Mouse (Mus musculus) heart, postnatal 36 days (tissue): Measurements from ENCODE around the gene Col9a2. TPM values are rescaled to one million over a fixed set of nuclear protein-coding genes. Genes with fewer than 3 reads are reported as not detected.
"Not testable (repeated sequence)": the region's sequence is repeated elsewhere in the genome, so short reads cannot be mapped to it uniquely, and the experiment has no call there.

Experiments used
- DNase-seq, 2 experiments: peaks; one replicate each; pipeline ENCODE4 v3.0.0; 2021 to 2022
- intact Hi-C: fragments of 180-260 bp; cut with DNase I; formaldehyde crosslinking; loops from one replicate; pipeline ENCODE4 v1.15.1; 2025
- total RNA-seq, 2 experiments: library from RNA; stranded (reverse); gene quantifications; 2 replicates each; pipeline ENCODE4 v1.2.3; 2021

The Col9a2 gene
- total RNA-seq, 2 experiments from 2014 or later, result 0.50 TPM; not detected in 1

GRCm38 (mm10) chr4:121020040-121020790 is 19.0 kb upstream of the Col9a2 start:
- DNase-seq, result no peak
- intact Hi-C loops, result no loop called here

DNA sequence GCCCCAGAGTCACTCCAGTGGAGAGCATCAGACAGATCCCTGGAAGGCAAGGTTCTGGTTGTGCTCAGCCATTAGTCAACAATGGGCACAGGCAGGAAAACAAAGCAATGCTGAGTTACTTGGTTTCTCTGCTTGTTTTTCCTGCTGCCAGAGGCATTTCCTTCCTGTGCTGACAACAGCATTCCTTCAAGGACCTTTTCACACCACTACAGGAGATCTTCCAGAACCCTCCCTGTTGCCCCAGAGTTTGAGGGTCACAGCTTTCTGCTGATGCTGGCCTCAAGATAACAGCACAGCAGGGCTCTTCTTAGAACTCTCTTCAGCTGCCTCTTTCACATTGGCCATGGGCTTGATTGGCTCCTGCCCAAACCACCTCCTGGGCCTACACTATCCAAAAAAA is 17.3 kb upstream of the Col9a2 start:
- DNase-seq, result no peak
- intact Hi-C loops, result no loop called here

DNA sequence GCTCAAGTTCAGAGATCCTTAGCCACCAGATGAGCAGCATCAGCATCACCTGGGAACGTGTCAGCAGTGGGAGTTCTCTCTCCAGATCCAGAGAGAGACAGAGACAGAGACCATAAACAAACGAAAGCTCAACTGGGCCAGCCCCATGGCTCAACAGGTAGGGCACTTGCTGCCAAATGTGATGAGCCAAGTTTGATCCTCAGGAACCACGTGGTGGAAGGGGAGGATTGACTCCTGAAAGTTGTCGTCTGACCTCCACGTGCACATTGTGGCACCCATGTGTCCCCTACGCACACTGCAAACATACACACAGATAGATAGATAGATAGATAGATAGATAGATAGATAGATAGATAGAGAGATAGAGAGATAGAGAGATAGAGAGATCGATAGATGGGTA is 15.7 kb upstream of the Col9a2 start:
- intact Hi-C loops, result no loop called here
- DNase-seq, result no peak

- intact Hi-C loops, result no loop called here
Measured at GRCm38 (mm10) chr4:121023941-121024340, 15.2 kb upstream of the Col9a2 start.

GRCm38 (mm10) chr4:121025681-121026080 is 13.5 kb upstream of the Col9a2 start:
- intact Hi-C loops, result no loop called here
- DNase-seq, result no peak

More at GRCm38 (mm10) chr4:121023941-121024340, 15.2 kb upstream of the Col9a2 start:
- peak; percentile 38 to 45 for DNase-seq

- intact Hi-C loops, result no loop called here
- DNase-seq, result no peak
Measured at GRCm38 (mm10) chr4:121028146-121028545, 11.0 kb upstream of the Col9a2 start.

DNA sequence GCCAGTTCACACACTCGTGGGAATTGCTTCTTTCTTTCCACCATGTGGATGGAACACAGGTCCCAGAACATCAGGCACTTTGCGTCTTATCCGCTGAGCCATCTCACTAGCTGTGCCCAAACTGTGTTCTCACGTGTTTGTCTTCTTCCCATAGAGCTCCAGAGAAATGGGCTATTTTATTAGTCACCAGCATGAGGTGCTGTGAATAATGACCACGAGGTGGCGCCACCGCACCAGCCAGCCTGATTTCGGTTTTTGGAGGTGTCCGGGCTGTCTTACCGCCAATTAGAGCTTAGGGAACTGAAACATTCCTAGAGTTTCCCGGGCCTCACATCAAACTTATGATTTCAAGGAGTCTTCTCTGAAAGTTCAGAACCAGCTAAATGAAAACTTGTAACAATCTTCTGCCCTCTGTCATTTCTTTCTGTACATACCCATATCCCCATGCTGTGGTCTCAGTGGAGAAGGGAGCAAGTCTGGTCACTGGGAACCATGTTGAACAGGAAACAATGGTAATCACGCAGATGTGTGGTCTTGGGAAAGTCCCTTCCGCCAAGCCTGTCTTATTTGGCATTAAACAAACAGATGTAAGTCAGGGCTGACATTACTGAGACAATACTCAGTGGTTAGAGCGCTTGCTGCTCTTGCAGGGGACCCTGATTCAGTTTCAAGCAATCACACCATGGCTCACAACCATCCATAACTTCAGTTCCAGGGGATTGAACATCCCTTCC is 10.4 kb upstream of the Col9a2 start:
- intact Hi-C loops, result no loop called here
- peak; percentile 46 to 70 for DNase-seq

DNA sequence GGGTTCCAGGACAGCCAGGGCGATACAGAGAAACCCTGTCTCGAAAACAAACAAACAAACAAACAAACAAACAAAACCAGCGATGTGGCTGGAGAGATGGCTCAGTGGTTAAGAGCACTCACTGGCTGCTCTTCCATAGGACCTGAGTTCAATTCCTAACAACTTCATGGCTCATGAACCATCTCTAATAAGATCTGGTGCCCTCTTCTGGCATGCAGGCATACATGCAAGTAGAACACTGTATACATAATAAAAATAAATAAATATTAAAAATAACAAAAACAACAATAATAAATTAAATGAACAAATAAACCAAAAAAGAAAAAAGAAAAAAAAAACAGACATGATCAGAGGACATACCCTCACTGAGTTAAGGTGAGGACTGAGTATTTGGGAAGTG is 9.6 kb upstream of the Col9a2 start:
- intact Hi-C loops, result loop anchor here (2.0 to 10.0 kb wide), 2 partner anchors 43 to 175 kb away; partner anchors contain the start of gene Rims3
- DNase-seq, result no peak

DNA sequence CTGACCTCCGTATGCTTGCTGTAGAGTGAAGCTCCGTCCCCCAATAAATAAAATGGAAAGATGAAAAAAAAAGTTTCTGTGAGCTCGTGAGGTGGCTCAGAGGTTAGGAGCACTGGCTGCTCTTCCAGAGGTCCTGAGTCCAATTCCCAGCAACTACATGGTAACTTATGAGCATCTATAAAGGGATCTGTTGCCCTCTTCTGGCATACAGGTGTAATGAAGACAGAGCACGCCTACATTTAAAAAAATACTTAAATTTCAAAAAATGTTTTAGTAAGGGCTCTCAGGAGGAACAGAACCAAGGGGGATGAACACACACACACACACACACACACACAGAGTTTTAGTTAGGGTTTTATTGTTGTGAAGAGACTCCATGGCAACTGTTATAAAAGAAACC is 7.7 kb upstream of the Col9a2 start:
- intact Hi-C loops, result loop anchor here (2.0 to 10.0 kb wide), 2 partner anchors 45 to 177 kb away; partner anchors contain the start of gene Rims3
- DNase-seq, result no peak

DNA sequence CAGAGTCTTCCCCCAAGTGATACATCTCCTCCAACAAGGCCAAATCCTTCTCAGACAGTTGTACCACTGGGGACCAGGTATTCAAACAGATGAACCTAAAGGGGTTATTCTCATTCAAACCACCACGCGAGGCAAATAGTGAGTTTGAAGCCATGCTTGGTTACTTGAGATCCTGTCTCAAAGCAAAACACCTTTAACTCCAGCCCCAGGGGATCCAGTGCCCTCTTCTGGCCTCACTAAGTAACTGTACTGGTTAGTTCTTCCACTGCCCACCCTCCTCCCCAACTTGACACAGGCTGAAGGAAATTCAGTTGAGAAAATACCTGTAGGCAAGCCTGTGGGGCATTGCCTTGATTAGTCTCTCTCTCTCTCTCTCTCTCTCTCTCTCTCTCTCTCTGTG is 6.2 kb upstream of the Col9a2 start:
- intact Hi-C loops, result loop anchor here (2.0 to 10.0 kb wide), 2 partner anchors 178 to 200 kb away; partner anchors contain the start of gene Rims3
- no peak for DNase-seq

DNA sequence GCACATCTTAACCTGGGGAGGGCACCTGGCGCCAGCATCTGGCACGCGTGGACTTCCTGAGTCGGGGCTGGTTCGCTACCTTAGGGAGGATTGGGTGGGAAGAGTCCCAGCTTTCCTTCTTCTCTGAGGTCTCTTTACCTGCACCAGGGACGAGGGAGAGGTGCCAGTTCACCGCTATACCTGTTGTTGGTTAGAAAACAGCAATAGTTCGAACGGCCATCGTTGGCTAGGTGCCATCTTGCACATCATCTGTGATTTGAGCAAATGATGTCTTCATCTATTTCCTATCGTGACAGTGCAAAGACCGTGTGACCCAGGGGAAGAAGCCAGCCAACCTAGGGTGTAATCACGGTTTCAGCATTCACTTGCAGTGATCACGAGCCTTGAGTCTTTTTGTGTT is 1.1 kb downstream of the Col9a2 start:
- no peak for DNase-seq
- intact Hi-C loops, result loop anchor here (2.0 kb wide), 1 partner anchor 54 kb away; no protein-coding TSS in a partner anchor

GRCm38 (mm10) chr4:121040897-121041671 is 1.9 kb downstream of the Col9a2 start:
- DNase-seq, result peak; percentile 54 to 69
- intact Hi-C loops, result loop anchor here (2.0 kb wide), 1 partner anchor 54 kb away; no protein-coding TSS in a partner anchor

DNA sequence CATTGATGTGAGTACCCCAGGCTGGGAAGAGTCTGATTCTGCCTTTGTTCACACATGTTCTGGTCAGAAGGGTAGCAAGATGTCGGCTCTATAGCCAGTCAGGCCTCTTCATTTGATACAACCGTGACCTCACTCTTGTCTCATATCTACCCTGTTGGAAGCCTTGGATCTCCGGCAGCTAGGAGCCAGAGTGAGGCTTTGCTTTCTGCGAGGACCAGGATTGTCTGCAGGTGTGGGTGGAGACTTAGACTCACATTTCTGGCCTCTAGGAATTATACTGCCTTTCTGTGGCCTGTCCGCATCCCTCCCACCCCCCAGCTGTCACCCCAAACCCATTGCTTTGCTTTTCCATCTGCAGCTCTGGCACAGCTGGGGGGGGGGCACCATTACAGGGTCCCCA is 3.3 kb downstream of the Col9a2 start:
- intact Hi-C loops, result no loop called here
- DNase-seq, result no peak

- intact Hi-C loops, result no loop called here
- DNase-seq, result no peak
Measured at GRCm38 (mm10) chr4:121042946-121043345, 3.8 kb downstream of the Col9a2 start.

- no peak for DNase-seq
- intact Hi-C loops, result no loop called here
Measured at GRCm38 (mm10) chr4:121051863-121052262, 12.7 kb downstream of the Col9a2 start.

GRCm38 (mm10) chr4:121052454-121053323 is 13.5 kb downstream of the Col9a2 start:
- intact Hi-C loops, result no loop called here
- DNase-seq, result no peak

- DNase-seq, result peak in 1 of 2 experiments; percentile 19
- intact Hi-C loops, result no loop called here
Measured at GRCm38 (mm10) chr4:121056342-121056741, 17.2 kb downstream of the Col9a2 start.

GRCm38 (mm10) chr4:121057032-121057431 is 17.8 kb downstream of the Col9a2 start:
- DNase-seq, result no peak
- intact Hi-C loops, result no loop called here

- intact Hi-C loops, DNase-seq: not testable (repeated sequence)
Measured at GRCm38 (mm10) chr4:121059218-121059617, 20.0 kb downstream of the Col9a2 start.

- intact Hi-C loops, result no loop called here
- DNase-seq, result no peak
Measured at GRCm38 (mm10) chr4:121065336-121065735, 26.2 kb downstream of the Col9a2 start.
